Mouse (Mus musculus): ENCODE data around the gene Uimc1.

Gene Uimc1

DNA sequence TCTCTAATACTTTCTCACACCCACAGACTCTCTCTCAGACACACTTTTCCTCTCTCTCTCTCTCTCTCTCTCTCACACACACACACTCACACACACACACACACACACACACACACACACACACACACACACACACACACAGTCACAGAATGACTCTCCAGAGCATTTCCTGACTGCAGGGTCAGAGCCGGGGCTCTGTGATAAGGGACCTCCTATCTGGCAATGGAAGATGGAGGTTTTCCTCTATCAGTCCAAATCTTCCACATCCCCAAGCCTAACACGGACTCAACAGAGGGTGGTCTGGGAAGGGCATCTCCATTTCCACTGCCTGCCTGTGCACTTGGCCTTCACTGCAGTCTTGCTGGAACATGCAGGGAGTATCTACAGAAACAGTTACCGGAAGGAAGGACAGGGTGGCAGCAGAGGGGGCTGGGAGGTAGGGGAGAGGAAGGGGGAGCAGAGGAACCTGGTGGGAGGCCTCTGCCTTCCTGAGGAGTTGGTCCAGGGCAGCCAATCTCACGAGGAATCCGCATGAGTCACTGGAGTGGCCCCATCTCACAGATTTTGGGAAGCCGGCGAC, 111.8 kb downstream of the Uimc1 start:
- no peak for DNase-seq

DNA sequence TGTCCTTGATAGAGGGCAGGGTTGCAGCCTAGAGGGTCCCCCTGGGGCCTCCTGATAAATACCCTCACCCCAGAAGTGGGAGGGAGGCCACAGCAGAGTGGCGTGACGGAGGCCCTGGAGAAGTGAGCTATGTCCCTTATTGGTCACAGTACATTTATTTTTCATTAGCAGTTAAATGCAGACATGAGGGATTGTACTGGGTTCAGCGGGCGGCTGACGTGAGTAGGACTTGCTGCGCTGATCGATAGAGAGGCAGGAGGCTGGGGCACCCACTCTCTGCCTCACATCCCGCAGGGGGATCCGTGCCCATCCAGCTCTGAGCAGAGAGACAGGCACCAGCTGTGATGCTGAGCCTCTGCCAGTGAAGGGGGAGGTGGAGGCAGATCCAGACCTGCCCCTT, 112.7 kb downstream of the Uimc1 start:
- DNase-seq: no peak

DNA sequence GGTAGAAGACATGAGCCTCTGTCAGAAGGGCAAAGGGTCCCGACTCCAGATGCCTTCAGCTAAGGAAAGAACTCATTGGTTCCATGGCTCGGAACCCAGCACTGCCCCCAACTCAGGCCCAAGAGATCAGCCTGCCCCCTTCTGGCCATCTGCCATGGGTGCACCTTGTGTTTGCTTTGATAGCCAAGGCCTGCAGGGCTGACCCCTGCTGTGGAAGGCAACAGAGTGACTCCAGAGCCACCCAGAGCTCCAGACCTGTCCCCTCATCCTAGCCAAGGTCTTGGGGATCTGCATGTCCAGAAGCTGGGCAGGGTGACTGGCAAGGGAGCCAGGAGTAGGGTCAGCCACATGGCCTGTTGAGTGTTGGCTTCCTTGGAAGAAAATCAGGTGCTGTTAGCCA, 116.5 kb downstream of the Uimc1 start:
- DNase-seq: no peak

DNA sequence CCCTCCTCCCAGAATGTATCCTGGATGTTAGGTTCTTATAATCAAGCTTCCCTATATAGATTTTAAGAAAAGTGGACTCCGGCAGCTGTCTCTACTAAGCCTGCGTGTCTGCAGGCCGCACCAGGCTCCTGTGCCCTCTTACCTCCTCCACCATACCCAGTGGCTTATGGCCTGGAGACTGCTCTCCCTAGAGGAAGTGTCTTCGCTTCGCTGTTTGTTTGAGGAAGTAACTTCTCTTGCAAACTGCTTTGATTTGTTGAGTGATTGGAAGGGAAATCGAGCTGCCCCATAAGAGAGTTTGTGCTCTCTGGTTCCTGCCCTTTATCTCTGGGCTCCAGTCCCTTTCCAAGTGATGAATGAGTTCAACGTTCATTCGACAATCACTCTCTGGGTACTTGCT, 117.1 kb downstream of the Uimc1 start:
- peak; percentile 22 for DNase-seq

DNA sequence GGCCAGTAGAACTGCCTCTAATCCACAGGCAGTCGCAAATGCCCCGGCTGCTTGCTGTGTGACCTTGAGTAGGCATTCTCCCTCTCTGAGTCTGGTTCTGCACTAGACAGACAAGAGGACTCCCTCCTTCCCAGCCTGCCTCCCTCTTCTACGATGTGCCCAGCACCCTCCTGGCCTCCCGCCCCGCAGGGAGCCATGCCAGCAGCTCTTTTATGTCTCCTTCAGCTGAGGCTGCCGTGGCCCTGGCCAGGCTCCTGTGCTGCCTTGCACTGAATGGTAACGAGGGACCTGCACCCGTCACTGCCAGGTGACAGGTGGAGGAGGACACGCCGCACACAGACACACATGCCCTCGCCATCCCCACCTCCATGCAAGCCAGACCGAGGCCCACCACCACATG, 119.1 kb downstream of the Uimc1 start:
- no peak for DNase-seq

DNA sequence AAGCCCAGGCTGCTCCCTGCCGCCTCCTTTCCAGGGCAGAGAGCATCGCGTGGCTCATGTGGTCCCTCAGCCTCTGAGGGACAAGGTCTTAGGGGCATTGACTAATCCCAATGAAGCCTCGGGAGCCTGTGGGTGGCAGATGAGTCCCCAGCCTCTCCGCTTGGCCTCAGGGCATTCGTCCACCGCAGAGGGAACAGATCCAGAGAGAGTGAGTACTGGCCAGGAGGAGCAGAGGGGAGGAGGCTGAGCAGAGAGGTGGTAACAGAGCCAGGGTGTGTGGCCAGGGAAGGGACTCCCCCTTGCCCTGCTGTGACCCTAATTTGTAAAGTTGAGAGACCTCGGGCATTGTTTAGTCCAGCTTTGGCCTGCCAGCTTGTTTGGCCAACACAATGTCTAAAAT, 121.3 kb downstream of the Uimc1 start:
- no peak for DNase-seq

All from lung, postnatal 36 days (tissue).